Mouse (Mus musculus) ES-Bruce4 (cell line): ENCODE results near the gene Foxa3. TPM values are rescaled to one million over a fixed set of nuclear protein-coding genes. Genes with fewer than 3 reads are reported as not detected.

Experiments used
- H3K27ac ChIP-seq: 2 replicates; pipeline ENCODE4 v1.5.1; 2012; ENCODE audit warnings: low read length, inconsistent platforms; ENCODE audit not compliant: insufficient read depth
- H3K27me3 ChIP-seq: 2 replicates; pipeline ENCODE4 v1.6.1; 2012; ENCODE audit warnings: mild to moderate bottlenecking, low read length, inconsistent platforms; ENCODE audit not compliant: control insufficient read depth, poor library complexity, insufficient read depth, severe bottlenecking
- H3K36me3 ChIP-seq: 2 replicates; pipeline ENCODE4 v1.6.1; 2012; ENCODE audit warnings: inconsistent platforms, mild to moderate bottlenecking, low read length, moderate library complexity; ENCODE audit not compliant: control insufficient read depth, poor library complexity, insufficient read depth, severe bottlenecking
- H3K4me1 ChIP-seq: one replicate; pipeline ENCODE4 v1.8.1; 2011; ENCODE audit warnings: low read length; ENCODE audit not compliant: control insufficient read depth, insufficient read depth
- H3K4me3 ChIP-seq: 2 replicates; pipeline ENCODE4 v1.5.1; 2011; ENCODE audit warnings: low read depth, mild to moderate bottlenecking, low read length
- H3K9ac ChIP-seq: 2 replicates; pipeline ENCODE4 v1.6.1; 2012; ENCODE audit warnings: low read depth, mild to moderate bottlenecking, inconsistent platforms; ENCODE audit not compliant: poor library complexity, severe bottlenecking
- H3K9me3 ChIP-seq: replicated peaks from 2 replicates; pipeline ENCODE4 v1.6.1; 2012; ENCODE audit warnings: mild to moderate bottlenecking, low read length, inconsistent platforms; ENCODE audit not compliant: control insufficient read depth, poor library complexity, insufficient read depth, severe bottlenecking
- CTCF ChIP-seq: IDR thresholded peaks from one replicate; pipeline ENCODE4 v1.8.1; 2011; ENCODE audit warnings: low read depth, low read length
- EP300 ChIP-seq: IDR thresholded peaks from 2 replicates; pipeline ENCODE4 v1.6.1; 2011; ENCODE audit warnings: low read depth, low read length; ENCODE audit not compliant: insufficient read depth
- POLR2A ChIP-seq: IDR thresholded peaks from one replicate; pipeline ENCODE4 v1.8.1; 2011; ENCODE audit warnings: low read length; ENCODE audit not compliant: insufficient read depth
- polyA plus RNA-seq: library from polyadenylated mRNA; stranded (reverse); fragments of >200 nt; gene quantifications from 2 replicates; pipeline ENCODE4 v1.2.4, GENCODE M21; 2011; ENCODE audit warnings: low read depth; ENCODE audit not compliant: missing spikeins, insufficient read depth, insufficient read length

The Foxa3 gene
- polyA plus RNA-seq, 1 experiment: 2.5 TPM

DNA sequence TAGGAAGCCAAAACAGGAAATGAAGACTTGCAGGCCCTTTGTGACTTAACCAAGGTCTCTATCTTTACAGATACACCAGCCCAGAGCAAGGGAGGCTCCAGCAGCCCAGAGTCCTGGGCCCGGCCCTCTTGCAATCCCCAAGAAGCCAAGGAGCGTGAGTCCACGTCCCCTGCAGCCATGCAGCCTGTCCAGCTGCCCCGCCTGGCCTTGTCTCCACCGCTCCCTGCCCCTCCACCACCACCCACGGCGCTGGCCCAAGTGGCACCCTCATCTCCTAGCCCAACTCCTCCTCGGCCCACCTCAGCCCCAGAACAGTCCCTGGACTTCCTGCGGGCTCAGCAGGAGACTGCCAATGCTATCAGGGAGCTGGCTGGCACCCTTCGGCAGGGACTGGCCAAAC is 22.9 kb downstream of the Foxa3 start:
- no peaks in the 10 kb centered on the region for H3K9me3 ChIP-seq
- TF ChIP-seq EP300 (no peak), POLR2A (no peak), CTCF (no peak)
- H3K36me3 ChIP-seq: peaks cover 1% of the 10 kb centered on the region
- H3K27me3 ChIP-seq: no peaks in the 10 kb centered on the region
- H3K4me1 ChIP-seq: peaks cover 2% of the 10 kb centered on the region
- peak overlapping the region; percentile 33 for H3K4me3 ChIP-seq
- H3K27ac ChIP-seq: no peak overlapping the region
- H3K9ac ChIP-seq: peak overlapping the region; percentile 64

DNA sequence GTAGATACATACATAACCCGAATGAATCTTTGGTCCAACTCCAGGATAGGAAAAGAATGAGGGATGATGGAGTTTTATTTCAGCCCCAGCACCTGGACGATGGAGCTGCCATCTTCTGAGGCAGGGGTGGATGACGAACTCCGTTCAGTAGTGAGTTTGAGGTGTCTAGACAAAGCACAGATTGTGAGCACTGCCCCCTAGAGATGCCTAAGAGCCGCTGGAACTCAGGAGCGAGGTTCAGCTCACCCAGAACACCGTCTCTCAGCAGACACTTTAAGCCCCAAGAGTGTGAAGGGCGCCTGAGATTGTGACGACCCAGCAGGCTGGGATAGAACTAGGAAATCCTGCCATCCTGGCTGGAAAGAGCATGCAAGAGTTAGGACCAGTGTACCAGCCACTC is 24.5 kb downstream of the Foxa3 start:
- peak; percentile 55 for TF ChIP-seq CTCF
- no peak for TF ChIP-seq POLR2A
- TF ChIP-seq EP300: no peak
- peaks cover 2% of the 10 kb centered on the region for H3K4me1 ChIP-seq
- H3K9me3 ChIP-seq: no peaks in the 10 kb centered on the region
- no peaks in the 10 kb centered on the region for H3K27me3 ChIP-seq
- H3K36me3 ChIP-seq: no peaks in the 10 kb centered on the region; the same call in 1 of the 2 replicates
- H3K27ac ChIP-seq: no peak overlapping the region
- no peak overlapping the region for H3K9ac ChIP-seq
- H3K4me3 ChIP-seq: no peak overlapping the region

GRCm38 (mm10) chr7:18993036-18993435 is 30.3 kb downstream of the Foxa3 start:
- Histone ChIP-seq H3K9me3 (no peaks in the 10 kb centered on the region), H3K4me1 (no peaks in the 10 kb centered on the region), H3K4me3 (no peak overlapping the region)

GRCm38 (mm10) chr7:18992294-18992675 is 31.1 kb downstream of the Foxa3 start:
- H3K4me3 ChIP-seq: peak overlapping the region; percentile 60
- H3K36me3 ChIP-seq: no peaks in the 10 kb centered on the region; the same call in 1 of the 2 replicates
- H3K4me1 ChIP-seq: no peaks in the 10 kb centered on the region
- H3K9ac ChIP-seq: peak overlapping the region; percentile 47
- H3K27me3 ChIP-seq: no peaks in the 10 kb centered on the region
- no peak for TF ChIP-seq POLR2A
- no peak for TF ChIP-seq CTCF
- TF ChIP-seq EP300: no peak
- no peaks in the 10 kb centered on the region for H3K9me3 ChIP-seq
- H3K27ac ChIP-seq: no peak overlapping the region

More at GRCm38 (mm10) chr7:18993036-18993435, 30.3 kb downstream of the Foxa3 start:
- H3K27me3 ChIP-seq: no peaks in the 10 kb centered on the region
- TF ChIP-seq EP300 (no peak), CTCF (no peak), POLR2A (no peak)
- no peaks in the 10 kb centered on the region; the same call in 1 of the 2 replicates for H3K36me3 ChIP-seq
- H3K9ac ChIP-seq: no peak overlapping the region
- H3K27ac ChIP-seq: no peak overlapping the region

DNA sequence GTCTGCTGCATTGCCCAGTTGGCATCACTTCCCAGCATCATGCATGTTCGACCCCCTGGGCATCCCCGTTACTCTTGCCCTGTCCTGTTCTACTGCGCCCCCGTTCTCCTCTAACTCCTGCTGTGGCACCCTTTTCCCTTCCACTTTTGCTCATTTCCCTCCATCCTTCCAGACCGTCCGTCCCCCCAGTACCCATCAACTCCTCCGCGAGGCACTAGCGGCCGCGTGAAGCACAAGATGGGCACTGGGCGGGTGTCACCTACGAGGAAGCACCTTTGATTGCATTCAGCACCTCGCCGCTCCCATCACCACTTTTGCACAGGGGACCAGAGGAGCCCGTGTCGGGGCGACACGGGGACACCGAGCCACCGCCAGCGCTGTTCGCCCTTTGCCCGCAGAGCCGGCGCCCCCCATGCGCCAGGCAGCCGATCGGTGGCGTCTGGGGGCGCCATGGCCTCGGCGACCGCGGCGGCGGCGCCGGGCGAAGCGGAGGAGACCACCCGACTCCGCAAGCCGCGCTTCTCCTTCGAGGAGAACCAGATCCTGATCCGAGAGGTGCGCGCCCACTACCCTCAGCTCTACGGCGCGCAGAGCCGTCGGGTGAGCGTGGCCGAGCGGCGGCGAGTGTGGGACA is 31.6 kb downstream of the Foxa3 start:
- TF ChIP-seq POLR2A (no peak), CTCF (no peak), EP300 (no peak)
- no peaks in the 10 kb centered on the region; the same call in 1 of the 2 replicates for H3K36me3 ChIP-seq
- no peaks in the 10 kb centered on the region for H3K27me3 ChIP-seq
- H3K9me3 ChIP-seq: no peaks in the 10 kb centered on the region
- H3K4me3 ChIP-seq: peak overlapping the region; percentile 60
- H3K9ac ChIP-seq: peak overlapping the region; percentile 47
- H3K4me1 ChIP-seq: no peaks in the 10 kb centered on the region
- no peak overlapping the region for H3K27ac ChIP-seq

DNA sequence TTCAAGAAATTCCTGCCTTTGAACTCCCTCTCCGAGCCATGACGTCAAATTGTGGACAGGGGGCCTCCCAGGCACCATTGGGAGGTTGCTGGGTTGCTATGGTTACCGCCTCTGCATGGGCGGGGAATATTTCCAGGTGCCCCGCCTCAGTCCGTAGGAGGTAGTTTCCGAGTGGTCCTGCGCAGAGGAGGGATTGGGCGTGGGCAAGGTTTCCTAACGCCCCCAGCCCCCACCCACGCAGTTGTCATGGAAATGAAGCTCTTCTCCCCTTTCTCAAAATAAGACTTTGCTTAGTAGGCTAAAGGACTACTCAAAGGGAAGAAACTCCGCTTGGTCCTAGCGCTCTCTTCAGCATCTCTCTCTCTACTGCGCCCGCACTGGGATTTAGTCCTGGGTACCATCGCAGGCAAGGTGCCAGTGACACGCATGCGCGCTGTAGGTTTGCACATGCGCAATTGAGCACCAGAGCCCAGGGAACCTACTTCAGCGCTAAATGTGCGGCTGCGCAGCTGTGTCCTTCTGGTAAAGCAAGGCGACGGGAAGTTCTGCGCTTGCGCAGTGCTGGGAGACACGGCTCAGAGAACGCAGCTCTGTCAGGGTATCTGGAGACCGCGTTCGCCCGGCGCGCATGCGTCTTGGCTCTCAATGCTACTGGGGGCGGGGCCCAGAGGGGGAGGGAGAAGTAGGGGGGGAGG is 32.6 kb downstream of the Foxa3 start, which contains the start of gene Mypop:
TSS of gene Mypop (plus strand) at position 645 of the 695 bp plus-strand sequence.
- Histone ChIP-seq H3K27me3 (no peaks in the 10 kb centered on the region), H3K9ac (peak within 1 kb of the TSS; percentile 47), H3K27ac (peak within 1 kb of the TSS; percentile 80), H3K9me3 (no peaks in the 10 kb centered on the region), H3K36me3 (no peaks in the 10 kb centered on the region), H3K4me3 (peak within 1 kb of the TSS; percentile 70), H3K4me1 (no peaks in the 10 kb centered on the region)
- no peak for TF ChIP-seq CTCF
- no peak for TF ChIP-seq POLR2A
- TF ChIP-seq EP300: 0 out of 2 replicates have a peak, but pooled peaks have one; percentile 10
